Comparison of ENCODE assay signal across 8 mouse cellular contexts in genomic region chr12:51377003-51377887, GRCm38 (mm10). TPM values are rescaled to one million over a fixed set of nuclear protein-coding genes. Genes with fewer than 3 reads are reported as not detected.
DNase-seq lines count a peak whose midpoint lies in the region; ATAC-seq and TF ChIP-seq lines count a peak whose summit lies in the region.

Scfd1 (plus strand) TSS chr12:51377510.

- DNase-seq in CH12.LX (ENCODE audit: extremely low read depth) = peak; percentile 93
- DNase-seq in c-Kit-positive CD71-positive TER-119-negative erythroid progenitor cells, embryonic 14.5 days (ENCODE audit: low read depth) = peak; percentile 91
- DNase-seq in forebrain, embryonic 11.5 days (ENCODE audit: low spot score) = peak; percentile 96
- DNase-seq in kidney, postnatal 36 days = peak; percentile 95
- DNase-seq in telencephalon, adult 2 months (ENCODE audit: low read depth, low spot score) = peak; percentile 96

- peak within 1 kb of the TSS; percentile 100 for H3K9ac ChIP-seq in CH12.LX (ENCODE audit: insufficient read depth, low read depth)
- H3K9ac ChIP-seq in forebrain, embryonic 11.5 days (ENCODE audit: low read length) = peak within 1 kb of the TSS; percentile 83
- peak within 1 kb of the TSS; percentile 95 for H3K9ac ChIP-seq in heart, embryonic 16.5 days (ENCODE audit: low read length)
- peak within 1 kb of the TSS; percentile 80 for H3K9ac ChIP-seq in liver, embryonic 15.5 days
- peak within 1 kb of the TSS; percentile 64 for H3K9ac ChIP-seq in neural tube, embryonic 12.5 days

- peak; percentile 100 for ATAC-seq in forebrain, embryonic 11.5 days (replicated peaks; ENCODE audit: low FRiP score)
- peak; percentile 100 for ATAC-seq in heart, embryonic 16.5 days (replicated peaks; ENCODE audit: extremely low read depth, insufficient read depth, low FRiP score)
- ATAC-seq in liver, embryonic 15.5 days (ENCODE audit: insufficient read depth) = peak; percentile 100
- peak; percentile 100 for ATAC-seq in neural tube, embryonic 12.5 days (ENCODE audit: low FRiP score, low read depth)

- peaks cover 0 to 18% of the 10 kb centered on the region in 2 experiments; a peak in 3 of 4 replicates for H3K4me1 ChIP-seq in CH12.LX (ENCODE audit: control insufficient read depth in 1 of 2, insufficient read depth in 2 of 2)
- H3K4me1 ChIP-seq in forebrain, embryonic 11.5 days (replicated peaks; ENCODE audit: control insufficient read depth, insufficient read depth, low read length) = no peaks in the 10 kb centered on the region
- no peaks in the 10 kb centered on the region for H3K4me1 ChIP-seq in heart, embryonic 16.5 days (ENCODE audit: control insufficient read depth, insufficient read depth, low read length)
- H3K4me1 ChIP-seq in liver, embryonic 15.5 days (replicated peaks) = peaks cover 7% of the 10 kb centered on the region
- no peaks in the 10 kb centered on the region for H3K4me1 ChIP-seq in neural tube, embryonic 12.5 days

- whole genome bisulfite sequencing in forebrain, embryonic 11.5 days = 1% methylated on average over 34 of the region's 34 CpGs
- WGBS in heart, embryonic 16.5 days = 1% methylated on average over 34 of the region's 34 CpGs
- WGBS in liver, embryonic 15.5 days (ENCODE audit: insufficient replicate concordance) = under 1% methylated on average over 34 of the region's 34 CpGs
- 2% methylated on average over 34 of the region's 34 CpGs for WGBS in neural tube, embryonic 12.5 days

- in situ Hi-C loops in CH12.LX (cut with MboI; ENCODE audit: low pct_ligation_motif_present, low pct_unique_long_range_greater_than_20kb, low sequenced_read_pairs) = no loop called here

- no peak for TF ChIP-seq CTCF in CH12.LX (conservative IDR thresholded peaks at IDR 0.05 in 1 of 2, IDR thresholded peaks at IDR 0.05 in 1 of 2; ENCODE audit: low read depth in 2 of 2, low read length in 2 of 2)

- TF ChIP-seq RAD21 in CH12.LX (IDR thresholded peaks at IDR 0.05; ENCODE audit: low read depth, low read length) = no peak

- H3K4me2 ChIP-seq in CH12.LX (ENCODE audit: insufficient read depth, low read depth, poor library complexity, severe bottlenecking) = peak within 1 kb of the TSS; percentile 75; the same call in 1 of the 2 replicates
- H3K4me2 ChIP-seq in forebrain, embryonic 11.5 days (ENCODE audit: low read depth, low read length, severe bottlenecking) = peak within 1 kb of the TSS; percentile 65
- peak within 1 kb of the TSS; percentile 87 for H3K4me2 ChIP-seq in heart, embryonic 16.5 days (ENCODE audit: low read depth, low read length)
- peak within 1 kb of the TSS; percentile 84 for H3K4me2 ChIP-seq in liver, embryonic 15.5 days
- peak within 1 kb of the TSS; percentile 68 for H3K4me2 ChIP-seq in neural tube, embryonic 12.5 days (replicated peaks)

- peak within 1 kb of the TSS; percentile 93 to 100 (median 100) for H3K4me3 ChIP-seq in CH12.LX (replicated peaks in 1 of 3; ENCODE audit: low read depth in 2 of 3, low read length in 2 of 3, poor library complexity in 1 of 3)
- peak within 1 kb of the TSS; percentile 72 for H3K4me3 ChIP-seq in forebrain, embryonic 11.5 days (ENCODE audit: low read depth, low read length)
- peak within 1 kb of the TSS; percentile 97 for H3K4me3 ChIP-seq in heart, embryonic 16.5 days (ENCODE audit: low read length)
- peak within 1 kb of the TSS; percentile 71 for H3K4me3 ChIP-seq in liver, embryonic 15.5 days (replicated peaks)
- H3K4me3 ChIP-seq in neural tube, embryonic 12.5 days = peak within 1 kb of the TSS; percentile 68

- peaks cover 14 to 45% of the 10 kb centered on the region in 2 experiments for H3K36me3 ChIP-seq in CH12.LX (replicated peaks in 1 of 2; ENCODE audit: control insufficient read depth in 1 of 2, insufficient read depth in 1 of 2, low read length in 1 of 2)
- H3K36me3 ChIP-seq in forebrain, embryonic 11.5 days (ENCODE audit: control insufficient read depth, insufficient read depth, low read length) = no peaks in the 10 kb centered on the region; the same call in 1 of the 2 replicates
- peaks cover 14% of the 10 kb centered on the region for H3K36me3 ChIP-seq in heart, embryonic 16.5 days (ENCODE audit: control insufficient read depth, insufficient read depth)
- H3K36me3 ChIP-seq in liver, embryonic 15.5 days (replicated peaks) = peaks cover 37% of the 10 kb centered on the region
- H3K36me3 ChIP-seq in neural tube, embryonic 12.5 days = peaks cover 9% of the 10 kb centered on the region

- H3K27ac ChIP-seq in CH12.LX (ENCODE audit: insufficient read depth, low read depth) = peak within 1 kb of the TSS; percentile 76
- peak within 1 kb of the TSS; percentile 64 for H3K27ac ChIP-seq in forebrain, embryonic 11.5 days (ENCODE audit: low read depth, low read length)
- H3K27ac ChIP-seq in heart, embryonic 16.5 days (ENCODE audit: low read length) = peak within 1 kb of the TSS; percentile 91
- peak within 1 kb of the TSS; percentile 81 for H3K27ac ChIP-seq in liver, embryonic 15.5 days (replicated peaks)
- H3K27ac ChIP-seq in neural tube, embryonic 12.5 days = peak within 1 kb of the TSS; percentile 57

- dilution Hi-C loops in CH12.LX (cut with MboI; ENCODE audit: extremely low pct_ligation_motif_present, extremely low pct_unique_long_range_greater_than_20kb, low sequenced_read_pairs) = no loop called here

- H3K79me2 ChIP-seq in CH12.LX (replicated peaks; ENCODE audit: control insufficient read depth, extremely low read depth, insufficient read depth, poor library complexity, severe bottlenecking) = peaks cover 30% of the 10 kb centered on the region

- TF ChIP-seq EP300 in CH12.LX (IDR thresholded peaks at IDR 0.05; ENCODE audit: low read length) = no peak

- no peaks in the 10 kb centered on the region for H3K27me3 ChIP-seq in CH12.LX (replicated peaks)
- H3K27me3 ChIP-seq in forebrain, embryonic 11.5 days (ENCODE audit: control insufficient read depth, insufficient read depth, low read length) = no peaks in the 10 kb centered on the region
- no peaks in the 10 kb centered on the region for H3K27me3 ChIP-seq in heart, embryonic 16.5 days (ENCODE audit: control insufficient read depth, insufficient read depth, low read length)
- H3K27me3 ChIP-seq in liver, embryonic 15.5 days = no peaks in the 10 kb centered on the region
- no peaks in the 10 kb centered on the region for H3K27me3 ChIP-seq in neural tube, embryonic 12.5 days (replicated peaks)

- TF ChIP-seq POLR2A in CH12.LX (IDR thresholded peaks at IDR 0.05; ENCODE audit: low read depth, low read length) = peak; percentile 87

- H3K9me3 ChIP-seq in CH12.LX (replicated peaks; ENCODE audit: low read length) = no peaks in the 10 kb centered on the region
- H3K9me3 ChIP-seq in forebrain, embryonic 11.5 days (ENCODE audit: control insufficient read depth, low read length) = no peaks in the 10 kb centered on the region
- no peaks in the 10 kb centered on the region for H3K9me3 ChIP-seq in heart, embryonic 16.5 days (replicated peaks; ENCODE audit: control insufficient read depth, low read length)
- no peaks in the 10 kb centered on the region for H3K9me3 ChIP-seq in liver, embryonic 15.5 days (replicated peaks)
- no peaks in the 10 kb centered on the region for H3K9me3 ChIP-seq in neural tube, embryonic 12.5 days

TF ChIP-seq in CH12.LX, 34 proteins besides CTCF, POLR2A, EP300 and RAD21:
- TF ChIP-seq SMC3 (IDR thresholded peaks at IDR 0.05; ENCODE audit: low read depth, low read length) (no peak), NELFE (IDR thresholded peaks at IDR 0.05; ENCODE audit: low read depth, low read length) (peak; percentile 83), ZKSCAN1 (IDR thresholded peaks at IDR 0.05; ENCODE audit: borderline replicate concordance, low read depth, low read length) (no peak), MXI1 (IDR thresholded peaks at IDR 0.05; ENCODE audit: low read depth, low read length) (peak; percentile 37; the same call in 1 of the 2 replicates), CHD2 (IDR thresholded peaks at IDR 0.05; ENCODE audit: low read length) (peak; percentile 64; the same call in 1 of the 2 replicates), E2F4 (IDR thresholded peaks at IDR 0.05; ENCODE audit: insufficient replicate concordance, low read depth, low read length) (0 out of 2 replicates have a peak, but pooled peaks have one; percentile 39), POLR2AphosphoS2 (IDR thresholded peaks at IDR 0.05; ENCODE audit: low read depth, low read length) (peak; percentile 98), BHLHE40 (IDR thresholded peaks at IDR 0.05; ENCODE audit: low read depth, low read length) (no peak), NRF1 (IDR thresholded peaks at IDR 0.05; ENCODE audit: low read depth, low read length) (peak; percentile 58), MAX (IDR thresholded peaks at IDR 0.05; ENCODE audit: low read length) (no peak), MAFK (IDR thresholded peaks at IDR 0.05; ENCODE audit: insufficient replicate concordance, low read length) (no peak), TCF12 (IDR thresholded peaks at IDR 0.05; ENCODE audit: low read depth, low read length) (peak; percentile 93), PAX5 (IDR thresholded peaks at IDR 0.05; ENCODE audit: low read length) (no peak), ELF1 (IDR thresholded peaks at IDR 0.05; ENCODE audit: low read depth, low read length) (peak; percentile 88), KAT2A (IDR thresholded peaks at IDR 0.05; ENCODE audit: insufficient replicate concordance, low read length) (peak; percentile 68; the same call in 1 of the 2 replicates), MEF2A (IDR thresholded peaks at IDR 0.05; ENCODE audit: borderline replicate concordance, low read depth, low read length) (no peak), MYC (IDR thresholded peaks at IDR 0.05; ENCODE audit: low read depth, low read length) (no peak), HCFC1 (IDR thresholded peaks at IDR 0.05; ENCODE audit: low read depth, low read length) (peak; percentile 89), IRF4 (IDR thresholded peaks at IDR 0.05; ENCODE audit: low read depth, low read length) (peak; percentile 77), ZMIZ1 (IDR thresholded peaks at IDR 0.05; ENCODE audit: low read depth, low read length) (peak; percentile 70; the same call in 1 of the 2 replicates), TBP (conservative IDR thresholded peaks at IDR 0.05; ENCODE audit: low read depth, low read length) (peak; percentile 79; the same call in 1 of the 2 replicates), USF1 (IDR thresholded peaks at IDR 0.05; ENCODE audit: low read depth, low read length) (no peak)

RNA-seq across cellular contexts. Expression of gene Scfd1, which starts in this region (rescaled TPM):
- total RNA-seq in CH12.LX (2012; rRNA removed) (39.3 and 49.1 TPM in 2 replicates), CH12.LX (2014; rRNA removed) (91.7 and 103 TPM in 2 replicates)
- 48.0 and 48.1 TPM in 2 replicates for polyA plus RNA-seq in CH12.LX (2012; ENCODE audit: insufficient read length, low read depth)
- polyA plus RNA-seq in forebrain, embryonic 11.5 days (2014; fragmentation: Nextera tagmentation; extraction: Ambion mirVana) = 68.7 and 74.6 TPM in 2 replicates
- 56.6 and 61.7 TPM in 2 replicates for polyA plus RNA-seq in heart, embryonic 16.5 days (2015; fragmentation: Nextera tagmentation; extraction: Ambion mirVana)
- polyA plus RNA-seq in liver, embryonic 15.5 days (2015; fragmentation: Nextera tagmentation; extraction: Ambion mirVana) = 35.2 and 37.3 TPM in 2 replicates
- polyA plus RNA-seq in neural tube, embryonic 12.5 days (2016; fragmentation: Nextera tagmentation; extraction: Ambion mirVana) = 68.9 and 73.2 TPM in 2 replicates

Comparison
In these comparisons a context has a peak if more than half of its experiments do, and no peak if none do; other contexts are left out.
1. Peak in every context shown above with its lines: DNase-seq, ATAC-seq, H3K4me3 ChIP-seq and H3K27ac ChIP-seq.